Mouse (Mus musculus) MEL (cell line): ENCODE measurements around the gene Cfap58. TPM values are rescaled to one million over a fixed set of nuclear protein-coding genes. Genes with fewer than 3 reads are reported as not detected.

Experiments
- DNase-seq: peaks from one replicate; pipeline ENCODE4 v3.0.0; 2011; ENCODE audit warnings: low read depth, low spot score
- H3K27ac ChIP-seq: 2 replicates; pipeline ENCODE4 v1.5.1; 2012; ENCODE audit warnings: low read depth, mild to moderate bottlenecking, control low read depth, low read length, moderate library complexity; ENCODE audit not compliant: control insufficient read depth
- H3K27me3 ChIP-seq, 2 experiments: fragments of 150-350 bp in 1 of 2; sonication (generic) in 1 of 2; 2 replicates each; pipeline ENCODE4 v1.6.1; 2012; ENCODE audit warnings: low read length in 2 of 2, mild to moderate bottlenecking in 2 of 2, improper control_type of control experiment in 1 of 2, moderate library complexity in 1 of 2; ENCODE audit not compliant: insufficient read depth in 2 of 2, control insufficient read depth in 1 of 2
- H3K36me3 ChIP-seq, 2 experiments: 2 replicates each; pipeline ENCODE4 v1.6.1; 2012 to 2014; ENCODE audit warnings: low read length in 2 of 2, improper control_type of control experiment in 1 of 2, inconsistent platforms in 1 of 2, mild to moderate bottlenecking in 1 of 2; ENCODE audit not compliant: insufficient read depth in 2 of 2, control insufficient read depth in 1 of 2
- H3K4me1 ChIP-seq, 2 experiments: fragments of 150-350 bp in 1 of 2; sonication (generic) in 1 of 2; 2 replicates each; pipeline ENCODE4 v1.6.1; 2012; ENCODE audit warnings: low read length in 2 of 2, improper control_type of control experiment in 1 of 2, mild to moderate bottlenecking in 1 of 2; ENCODE audit not compliant: insufficient read depth in 2 of 2, control insufficient read depth in 1 of 2
- H3K4me3 ChIP-seq, 2 experiments: fragments of 150-350 bp in 1 of 2; sonication (generic) in 1 of 2; 2 replicates each; pipeline ENCODE4 v1.5.1; 2012; ENCODE audit warnings: low read depth in 2 of 2, low read length in 2 of 2, mild to moderate bottlenecking in 2 of 2, moderate library complexity in 2 of 2, control low read depth in 1 of 2, improper control_type of control experiment in 1 of 2; ENCODE audit not compliant: control insufficient read depth in 1 of 2, insufficient read depth in 1 of 2
- H3K79me2 ChIP-seq: 2 replicates; pipeline ENCODE4 v1.6.1; 2012; ENCODE audit warnings: mild to moderate bottlenecking, low read length, moderate library complexity; ENCODE audit not compliant: control insufficient read depth, poor library complexity, insufficient read depth
- H3K9ac ChIP-seq: 2 replicates; pipeline ENCODE4 v1.6.1; 2012; ENCODE audit warnings: low read depth, mild to moderate bottlenecking, control low read depth, low read length, moderate library complexity; ENCODE audit not compliant: control insufficient read depth, poor library complexity, severe bottlenecking
- H3K9me3 ChIP-seq: fragments of 150-350 bp; sonication (generic); replicated peaks from 2 replicates; pipeline ENCODE4 v1.6.1; 2012; ENCODE audit warnings: mild to moderate bottlenecking, low read length, improper control_type of control experiment, moderate library complexity; ENCODE audit not compliant: insufficient read depth
- BHLHE40 ChIP-seq: IDR thresholded peaks from 2 replicates; pipeline ENCODE4 v1.6.1; 2012; ENCODE audit warnings: low read depth, mild to moderate bottlenecking, inconsistent platforms, low read length, improper control_type of control experiment, borderline replicate concordance
- CHD1 ChIP-seq: IDR thresholded peaks from 2 replicates; pipeline ENCODE4 v1.6.1; 2012; ENCODE audit warnings: low read depth, mild to moderate bottlenecking, inconsistent platforms, low read length, improper control_type of control experiment
- CHD2 ChIP-seq: IDR thresholded peaks from 2 replicates; pipeline ENCODE4 v1.6.1; 2011; ENCODE audit warnings: low read length, improper control_type of control experiment
- EP300 ChIP-seq, 2 experiments: IDR thresholded peaks; 2 replicates each; pipeline ENCODE4 v1.6.1; 2011; ENCODE audit warnings: improper control_type of control experiment in 2 of 2, low read length in 2 of 2, low read depth in 1 of 2, mild to moderate bottlenecking in 1 of 2
- ETS1 ChIP-seq: IDR thresholded peaks from 2 replicates; pipeline ENCODE4 v1.6.1; 2012; ENCODE audit warnings: low read depth, mild to moderate bottlenecking, inconsistent platforms, low read length, improper control_type of control experiment, moderate library complexity
- GABPA ChIP-seq: IDR thresholded peaks from 2 replicates; pipeline ENCODE4 v1.6.1; 2012; ENCODE audit warnings: low read depth, mild to moderate bottlenecking, inconsistent platforms, low read length, improper control_type of control experiment, moderate library complexity
- GATA1 ChIP-seq: IDR thresholded peaks from 2 replicates; pipeline ENCODE4 v1.6.1; 2011; ENCODE audit warnings: low read depth, low read length, improper control_type of control experiment
- JUND ChIP-seq: IDR thresholded peaks from 2 replicates; pipeline ENCODE4 v1.6.1; 2011; ENCODE audit warnings: low read depth, mild to moderate bottlenecking, improper control_type of control experiment, low read length
- KAT2A ChIP-seq: conservative IDR thresholded peaks from 2 replicates; pipeline ENCODE4 v1.6.1; 2012; ENCODE audit warnings: low read depth, low read length, improper control_type of control experiment, inconsistent platforms
- MAFK ChIP-seq: IDR thresholded peaks from 2 replicates; pipeline ENCODE4 v1.6.1; 2011; ENCODE audit warnings: low read depth, mild to moderate bottlenecking, low read length, improper control_type of control experiment, borderline replicate concordance
- MAX ChIP-seq: IDR thresholded peaks from 2 replicates; pipeline ENCODE4 v1.6.1; 2011; ENCODE audit warnings: low read length, improper control_type of control experiment
- MAZ ChIP-seq: IDR thresholded peaks from 2 replicates; pipeline ENCODE4 v1.6.1; 2012; ENCODE audit warnings: low read depth, mild to moderate bottlenecking, inconsistent platforms, low read length, improper control_type of control experiment
- MXI1 ChIP-seq: IDR thresholded peaks from 2 replicates; pipeline ENCODE4 v1.6.1; 2011; ENCODE audit warnings: mild to moderate bottlenecking, low read depth, low read length, improper control_type of control experiment
- NELFE ChIP-seq: IDR thresholded peaks from 2 replicates; pipeline ENCODE4 v1.6.1; 2011; ENCODE audit warnings: low read depth, low read length, improper control_type of control experiment
- NRF1 ChIP-seq: IDR thresholded peaks from 2 replicates; pipeline ENCODE4 v1.6.1; 2014; ENCODE audit warnings: low read depth, mild to moderate bottlenecking, inconsistent platforms, low read length, improper control_type of control experiment, moderate library complexity; ENCODE audit not compliant: poor library complexity, insufficient read depth, severe bottlenecking
- POLR2AphosphoS5 ChIP-seq: IDR thresholded peaks from 2 replicates; pipeline ENCODE4 v1.6.1; 2012; ENCODE audit warnings: low read depth, borderline replicate concordance, mild to moderate bottlenecking, inconsistent platforms, low read length, moderate library complexity, mixed read lengths
- SIN3A ChIP-seq: IDR thresholded peaks from 2 replicates; pipeline ENCODE4 v1.6.1; 2012; ENCODE audit warnings: low read length, improper control_type of control experiment, inconsistent platforms
- TAL1 ChIP-seq: IDR thresholded peaks from 2 replicates; pipeline ENCODE4 v1.6.1; 2012; ENCODE audit warnings: mild to moderate bottlenecking, inconsistent platforms, low read length, moderate library complexity, mixed read lengths
- UBTF ChIP-seq: IDR thresholded peaks from 2 replicates; pipeline ENCODE4 v1.6.1; 2012; ENCODE audit warnings: low read depth, mild to moderate bottlenecking, inconsistent platforms, low read length, improper control_type of control experiment, moderate library complexity, borderline replicate concordance; ENCODE audit not compliant: insufficient read depth
- ZC3H11A ChIP-seq: IDR thresholded peaks from 2 replicates; pipeline ENCODE4 v1.6.1; 2012; ENCODE audit warnings: low read depth, mild to moderate bottlenecking, inconsistent platforms, low read length, improper control_type of control experiment
- ZKSCAN1 ChIP-seq: IDR thresholded peaks from 2 replicates; pipeline ENCODE4 v1.6.1; 2012; ENCODE audit warnings: low read depth, mild to moderate bottlenecking, inconsistent platforms, low read length, improper control_type of control experiment, moderate library complexity
- ZNF384 ChIP-seq: IDR thresholded peaks from 2 replicates; pipeline ENCODE4 v1.6.1; 2012; ENCODE audit warnings: low read depth, mild to moderate bottlenecking, inconsistent platforms, low read length, improper control_type of control experiment
- polyA plus RNA-seq, 2 experiments: library from polyadenylated mRNA; stranded (reverse) in 1 of 2; unstranded in 1 of 2; fragments of >175 nt in 1 of 2; fragments of >200 nt in 1 of 2; gene quantifications; 2 replicates each; pipeline versions ENCODE4 v1.2.1 to v1.2.4; 2012; ENCODE audit warnings: low replicate concordance in 2 of 2, low read depth in 1 of 2; ENCODE audit not compliant: insufficient read length in 2 of 2, insufficient read depth in 1 of 2, missing spikeins in 1 of 2
- total RNA-seq: library from RNA; depleted of rRNA; stranded (reverse); fragments of 300-350 nt; gene quantifications from 2 replicates; pipeline ENCODE4 v1.2.3, GENCODE M21; 2012

Cfap58 gene
- total and polyA plus RNA-seq, 3 experiments: not detected

DNA sequence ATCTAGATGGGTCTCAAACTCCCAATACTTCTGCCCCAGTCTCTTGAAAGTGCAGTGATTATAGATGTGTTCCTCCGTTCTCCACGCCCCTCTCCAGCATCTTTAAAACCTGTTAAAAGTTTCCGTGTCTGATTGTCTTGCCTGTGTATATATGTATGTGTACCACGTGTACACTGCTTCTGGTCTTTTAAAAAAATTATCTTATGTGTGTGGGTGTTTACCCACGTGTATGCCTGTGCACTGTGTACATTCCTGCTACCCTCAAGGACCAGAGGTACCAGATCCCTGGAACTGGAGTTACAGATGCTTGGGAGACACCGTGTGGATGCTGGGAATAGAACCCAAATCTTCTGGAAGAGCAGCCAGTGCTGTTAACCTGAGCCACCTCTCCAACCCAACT is 1.9 kb upstream of the Cfap58 start:
- Histone ChIP-seq H3K9ac (no peak overlapping the region), H3K79me2 (no peaks in the 10 kb centered on the region), H3K9me3 (no peaks in the 10 kb centered on the region), H3K4me3 (no peak overlapping the region), H3K4me1 (0 out of 4 replicates have a peak, but pooled peaks cover 0 to 3% of the 10 kb centered on the region in 2 experiments), H3K27ac (no peak overlapping the region), H3K36me3 (no peaks in the 10 kb centered on the region), H3K27me3 (no peaks in the 10 kb centered on the region)
- DNase-seq: no peak
- no peak for TF ChIP-seq UBTF
- peak; percentile 20; the same call in 1 of the 2 replicates for TF ChIP-seq MAX
- TF ChIP-seq CHD1: no peak

DNA sequence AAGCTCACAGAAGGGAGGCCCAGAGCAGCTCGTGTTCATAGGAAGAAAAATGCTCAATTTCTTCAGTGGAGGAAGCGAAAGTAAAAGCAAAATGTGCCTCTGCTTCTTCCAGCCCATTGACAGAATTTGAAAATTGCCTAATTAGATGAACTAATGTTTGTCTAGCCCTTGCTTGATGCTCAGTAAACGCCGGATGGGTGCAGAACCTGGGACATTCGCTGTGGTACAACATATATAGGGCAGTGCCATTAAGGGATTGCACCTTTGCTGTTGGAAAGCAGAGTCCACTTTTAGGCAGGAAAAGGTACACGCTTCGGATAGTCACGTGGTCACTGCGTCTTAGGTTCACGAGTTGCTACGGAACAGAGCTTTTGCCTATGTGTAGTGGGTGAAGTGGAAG is 985 bp upstream of the Cfap58 start:
- no peak overlapping the region for H3K27ac ChIP-seq
- no peak overlapping the region for H3K9ac ChIP-seq
- peak overlapping the region; percentile 4 to 45; a peak in 2 of 4 replicates for H3K4me3 ChIP-seq
- no peak for DNase-seq
- no peaks in the 10 kb centered on the region for H3K9me3 ChIP-seq
- no peaks in the 10 kb centered on the region for H3K27me3 ChIP-seq
- TF ChIP-seq EP300 (IDR thresholded peaks at IDR 0.05; ENCODE audit: low read depth in 1 of 2, low read length in 2 of 2) (no peak), KAT2A (no peak), GATA1 (no peak), GABPA (no peak), TAL1 (no peak), CHD1 (no peak), NRF1 (no peak), NELFE (no peak), MAZ (no peak), ZKSCAN1 (no peak)
- no peaks in the 10 kb centered on the region for H3K36me3 ChIP-seq
- H3K4me1 ChIP-seq: 0 out of 4 replicates have a peak, but pooled peaks cover 0 to 3% of the 10 kb centered on the region in 2 experiments
- H3K79me2 ChIP-seq: no peaks in the 10 kb centered on the region

DNA sequence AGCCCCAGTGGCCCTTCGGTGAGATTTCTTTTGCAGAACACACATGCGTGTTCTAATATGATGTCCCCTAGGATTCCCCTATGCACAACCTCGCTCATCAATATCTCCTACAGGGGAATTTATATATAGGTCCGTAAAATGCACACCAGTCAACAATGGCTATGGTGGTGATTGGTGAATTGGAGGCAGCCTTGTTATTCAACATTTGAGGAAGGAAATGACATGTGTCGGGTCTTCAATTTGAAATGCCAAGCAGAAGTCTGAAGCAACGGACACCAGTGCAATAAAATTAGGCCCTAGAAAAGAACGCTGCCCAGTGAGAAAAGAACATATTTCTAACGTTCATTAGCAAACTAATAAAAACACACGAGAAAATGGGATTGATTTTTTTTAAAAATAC is 537 bp upstream of the Cfap58 start:
- no peak for TF ChIP-seq BHLHE40
- TF ChIP-seq MAFK: no peak
- TF ChIP-seq KAT2A: no peak
- no peak for TF ChIP-seq SIN3A
- TF ChIP-seq ZNF384: no peak
- no peak for TF ChIP-seq NELFE
- no peak for TF ChIP-seq MAZ
- TF ChIP-seq JUND: no peak
- TF ChIP-seq ZC3H11A: no peak
- no peak for TF ChIP-seq MXI1
- no peak for TF ChIP-seq ETS1
- no peak for TF ChIP-seq CHD2
- no peak for TF ChIP-seq POLR2AphosphoS5
- no peak for TF ChIP-seq EP300 (IDR thresholded peaks at IDR 0.05; ENCODE audit: low read depth in 1 of 2, low read length in 2 of 2)
- Histone ChIP-seq H3K4me3 (no peak overlapping the region), H3K9ac (no peak overlapping the region), H3K79me2 (no peaks in the 10 kb centered on the region), H3K9me3 (no peaks in the 10 kb centered on the region), H3K27ac (no peak overlapping the region), H3K4me1 (0 out of 4 replicates have a peak, but pooled peaks cover 0 to 3% of the 10 kb centered on the region in 2 experiments), H3K27me3 (no peaks in the 10 kb centered on the region), H3K36me3 (no peaks in the 10 kb centered on the region)
- DNase-seq: no peak
